Mouse (Mus musculus): ENCODE results near the gene Atad2b. TPM values are rescaled to one million over a fixed set of nuclear protein-coding genes. Genes with fewer than 3 reads are reported as not detected.
"Not testable (repeated sequence)": the region's sequence is repeated elsewhere in the genome, so short reads cannot be mapped to it uniquely, and the experiment has no call there.

Gene Atad2b
- polyA plus RNA-seq, 1 experiment from 2014 or later, result 20.4 TPM

DNA sequence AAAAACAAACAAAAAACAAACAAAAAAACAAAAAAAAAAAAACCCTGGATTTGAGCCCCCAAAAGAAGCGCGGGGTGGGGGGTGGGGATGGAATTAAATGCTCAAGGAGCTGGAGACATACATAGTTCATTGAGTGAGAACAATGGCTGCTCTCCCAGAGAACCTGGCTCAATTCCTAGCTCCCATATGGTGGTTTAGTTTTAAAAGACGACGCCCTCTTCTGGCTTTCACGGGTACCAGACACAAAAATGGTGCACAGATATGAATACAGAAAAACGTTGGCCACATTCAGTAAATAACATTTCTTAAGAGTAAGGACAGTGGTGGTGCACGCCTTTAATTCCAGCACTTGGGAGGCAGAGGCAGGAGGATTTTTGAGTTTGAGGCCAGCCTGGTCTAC lies 11.2 kb upstream of the Atad2b start:
- 80% methylated on average over 7 of the region's 7 CpGs for WGBS
- no peak overlapping the region for H3K4me3 ChIP-seq (ENCODE audit: low read depth, low read length)
- H3K36me3 ChIP-seq (ENCODE audit: control insufficient read depth, insufficient read depth, low read length), result no peaks in the 10 kb centered on the region
- H3K4me2 ChIP-seq (replicated peaks; ENCODE audit: low read depth, low read length), result no peak overlapping the region
- no peaks in the 10 kb centered on the region for H3K27me3 ChIP-seq (ENCODE audit: control insufficient read depth, insufficient read depth, low read length)
- H3K9me3 ChIP-seq (ENCODE audit: control insufficient read depth, low read depth, low read length), result no peaks in the 10 kb centered on the region
- H3K4me1 ChIP-seq (ENCODE audit: control insufficient read depth, insufficient read depth, low read length), result no peaks in the 10 kb centered on the region
- no peak overlapping the region for H3K9ac ChIP-seq (replicated peaks; ENCODE audit: low read depth, low read length)
- no peak for ATAC-seq (ENCODE audit: insufficient number of reproducible peaks, insufficient read depth, low FRiP score, low read depth)
- no peak overlapping the region for H3K27ac ChIP-seq (ENCODE audit: low read length)

GRCm38 (mm10) chr12:4906476-4906875 lies 10.7 kb upstream of the Atad2b start:
- Histone ChIP-seq H3K27me3 (ENCODE audit: control insufficient read depth, insufficient read depth, low read length) (no peaks in the 10 kb centered on the region), H3K36me3 (ENCODE audit: control insufficient read depth, insufficient read depth, low read length) (no peaks in the 10 kb centered on the region), H3K4me3 (ENCODE audit: low read depth, low read length) (peak overlapping the region; percentile 74), H3K9me3 (ENCODE audit: control insufficient read depth, low read depth, low read length) (no peaks in the 10 kb centered on the region), H3K27ac (ENCODE audit: low read length) (no peak overlapping the region), H3K4me2 (replicated peaks; ENCODE audit: low read depth, low read length) (peak overlapping the region; percentile 74), H3K9ac (replicated peaks; ENCODE audit: low read depth, low read length) (no peak overlapping the region), H3K4me1 (ENCODE audit: control insufficient read depth, insufficient read depth, low read length) (no peaks in the 10 kb centered on the region)
- WGBS, result 49% methylated on average over 7 of the region's 7 CpGs
- no peak for ATAC-seq (ENCODE audit: insufficient number of reproducible peaks, insufficient read depth, low FRiP score, low read depth)

GRCm38 (mm10) chr12:4906951-4907906 lies 9.9 kb upstream of the Atad2b start, which contains the start of gene Ubxn2a:
Gene Ubxn2a, minus strand, starts transcription at chr12:4907705.
- Histone ChIP-seq H3K4me3 (ENCODE audit: low read depth, low read length) (peak within 1 kb of the TSS; percentile 74), H3K36me3 (ENCODE audit: control insufficient read depth, insufficient read depth, low read length) (no peaks in the 10 kb centered on the region), H3K9me3 (ENCODE audit: control insufficient read depth, low read depth, low read length) (no peaks in the 10 kb centered on the region), H3K4me1 (ENCODE audit: control insufficient read depth, insufficient read depth, low read length) (no peaks in the 10 kb centered on the region), H3K9ac (replicated peaks; ENCODE audit: low read depth, low read length) (peak within 1 kb of the TSS; percentile 68), H3K27ac (ENCODE audit: low read length) (peak within 1 kb of the TSS; percentile 68), H3K27me3 (ENCODE audit: control insufficient read depth, insufficient read depth, low read length) (no peaks in the 10 kb centered on the region), H3K4me2 (replicated peaks; ENCODE audit: low read depth, low read length) (peak within 1 kb of the TSS; percentile 74)
- peak; percentile 93 for ATAC-seq (ENCODE audit: insufficient number of reproducible peaks, insufficient read depth, low FRiP score, low read depth)
- WGBS, result under 1% methylated on average over 120 of the region's 125 CpGs

DNA sequence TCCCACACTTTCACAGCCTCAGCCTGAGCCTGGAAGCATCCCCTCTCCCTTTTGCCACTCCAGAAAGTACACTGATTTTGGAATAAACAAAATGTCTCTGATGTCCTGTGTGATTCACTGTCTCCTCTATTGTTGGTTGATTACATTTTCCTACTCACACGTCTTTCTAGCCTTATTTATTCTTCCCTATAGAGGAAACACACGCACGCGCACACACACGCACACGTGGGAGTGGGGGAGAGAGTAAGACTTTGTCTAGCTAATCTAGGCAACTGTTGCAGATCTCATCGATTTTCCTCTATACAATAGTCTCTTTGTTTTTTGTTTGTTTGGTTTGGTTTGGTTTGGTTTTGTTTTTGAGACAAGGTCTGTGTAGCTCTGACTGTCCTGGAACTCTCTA lies 8.8 kb upstream of the Atad2b start:
- Histone ChIP-seq H3K36me3 (ENCODE audit: control insufficient read depth, insufficient read depth, low read length) (no peaks in the 10 kb centered on the region), H3K27ac (ENCODE audit: low read length) (no peak overlapping the region), H3K9ac (replicated peaks; ENCODE audit: low read depth, low read length) (no peak overlapping the region), H3K4me3 (ENCODE audit: low read depth, low read length) (no peak overlapping the region), H3K4me2 (replicated peaks; ENCODE audit: low read depth, low read length) (no peak overlapping the region), H3K27me3 (ENCODE audit: control insufficient read depth, insufficient read depth, low read length) (no peaks in the 10 kb centered on the region), H3K4me1 (ENCODE audit: control insufficient read depth, insufficient read depth, low read length) (no peaks in the 10 kb centered on the region), H3K9me3 (ENCODE audit: control insufficient read depth, low read depth, low read length) (no peaks in the 10 kb centered on the region)
- 90% methylated on average over 7 of the region's 7 CpGs for WGBS
- no peak for ATAC-seq (ENCODE audit: insufficient number of reproducible peaks, insufficient read depth, low FRiP score, low read depth)

GRCm38 (mm10) chr12:4910496-4910895 lies 6.7 kb upstream of the Atad2b start:
- H3K27me3 ChIP-seq (ENCODE audit: control insufficient read depth, insufficient read depth, low read length); H3K9ac ChIP-seq (replicated peaks; ENCODE audit: low read depth, low read length); ATAC-seq (ENCODE audit: insufficient number of reproducible peaks, insufficient read depth, low FRiP score, low read depth); H3K4me2 ChIP-seq (replicated peaks; ENCODE audit: low read depth, low read length); H3K36me3 ChIP-seq (ENCODE audit: control insufficient read depth, insufficient read depth, low read length); H3K27ac ChIP-seq (ENCODE audit: low read length); H3K4me3 ChIP-seq (ENCODE audit: low read depth, low read length); H3K9me3 ChIP-seq (ENCODE audit: control insufficient read depth, low read depth, low read length); H3K4me1 ChIP-seq (ENCODE audit: control insufficient read depth, insufficient read depth, low read length): not testable (repeated sequence)
- 67% methylated on average over 1 of the region's 1 CpGs for WGBS

DNA sequence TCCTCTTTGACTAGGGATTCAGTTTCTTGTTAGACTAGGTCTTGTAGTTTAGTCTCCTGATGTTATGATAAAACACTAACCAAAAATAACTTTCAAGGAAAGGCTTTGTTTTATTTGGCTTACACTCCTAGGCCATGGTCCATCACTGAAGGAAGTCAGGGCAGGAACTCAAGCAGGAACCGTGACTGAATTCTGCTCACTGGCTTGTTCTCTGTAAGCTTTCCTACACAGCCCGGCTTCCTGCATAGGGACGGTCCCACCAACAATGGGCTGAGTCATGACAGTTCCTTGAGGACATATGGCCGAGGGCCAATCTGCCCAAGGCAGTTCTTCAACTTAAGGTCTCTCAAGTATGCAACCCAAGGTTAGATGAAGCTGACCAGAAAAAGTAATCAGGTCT lies 5.4 kb upstream of the Atad2b start:
- WGBS, result 80% methylated on average over 4 of the region's 4 CpGs
- ATAC-seq (ENCODE audit: insufficient number of reproducible peaks, insufficient read depth, low FRiP score, low read depth), result no peak
- Histone ChIP-seq H3K9me3 (ENCODE audit: control insufficient read depth, low read depth, low read length) (no peaks in the 10 kb centered on the region), H3K27me3 (ENCODE audit: control insufficient read depth, insufficient read depth, low read length) (no peaks in the 10 kb centered on the region), H3K4me2 (replicated peaks; ENCODE audit: low read depth, low read length) (no peak overlapping the region), H3K36me3 (ENCODE audit: control insufficient read depth, insufficient read depth, low read length) (no peaks in the 10 kb centered on the region), H3K4me3 (ENCODE audit: low read depth, low read length) (no peak overlapping the region), H3K4me1 (ENCODE audit: control insufficient read depth, insufficient read depth, low read length) (no peaks in the 10 kb centered on the region), H3K9ac (replicated peaks; ENCODE audit: low read depth, low read length) (no peak overlapping the region), H3K27ac (ENCODE audit: low read length) (no peak overlapping the region)

- Histone ChIP-seq H3K9me3 (ENCODE audit: control insufficient read depth, low read depth, low read length) (no peaks in the 10 kb centered on the region), H3K9ac (replicated peaks; ENCODE audit: low read depth, low read length) (no peak overlapping the region), H3K27me3 (ENCODE audit: control insufficient read depth, insufficient read depth, low read length) (no peaks in the 10 kb centered on the region), H3K4me3 (ENCODE audit: low read depth, low read length) (no peak overlapping the region), H3K4me1 (ENCODE audit: control insufficient read depth, insufficient read depth, low read length) (peaks cover 3% of the 10 kb centered on the region; the same call in 1 of the 2 replicates), H3K36me3 (ENCODE audit: control insufficient read depth, insufficient read depth, low read length) (no peaks in the 10 kb centered on the region), H3K27ac (ENCODE audit: low read length) (no peak overlapping the region), H3K4me2 (replicated peaks; ENCODE audit: low read depth, low read length) (no peak overlapping the region)
- WGBS, result 46% methylated on average over 3 of the region's 3 CpGs
- no peak for ATAC-seq (ENCODE audit: insufficient number of reproducible peaks, insufficient read depth, low FRiP score, low read depth)
These were observed 2.7 kb upstream of the Atad2b start for GRCm38 (mm10) chr12:4914441-4914840.

DNA sequence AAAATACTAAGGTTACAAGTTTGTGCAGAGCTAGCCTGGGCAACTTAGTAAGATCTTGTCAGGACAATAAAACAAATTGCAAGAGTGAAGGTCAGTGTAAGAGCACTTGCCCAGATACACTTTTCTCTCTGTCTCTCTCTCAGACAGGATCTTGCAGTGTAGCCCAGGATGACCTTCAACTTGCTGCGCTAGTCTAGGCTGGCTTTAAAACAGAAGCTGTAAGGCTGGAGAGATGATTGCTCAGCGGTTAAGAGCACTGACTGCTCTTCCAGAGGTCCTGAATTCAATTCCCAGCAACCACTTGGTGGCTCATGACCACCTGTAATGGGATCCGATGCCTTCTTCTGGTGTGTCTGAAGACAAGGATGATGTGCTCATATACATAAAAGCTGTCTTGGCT lies 2.2 kb upstream of the Atad2b start:
- Histone ChIP-seq H3K36me3 (ENCODE audit: control insufficient read depth, insufficient read depth, low read length) (no peaks in the 10 kb centered on the region), H3K4me2 (replicated peaks; ENCODE audit: low read depth, low read length) (no peak overlapping the region), H3K4me3 (ENCODE audit: low read depth, low read length) (no peak overlapping the region), H3K9me3 (ENCODE audit: control insufficient read depth, low read depth, low read length) (no peaks in the 10 kb centered on the region), H3K27me3 (ENCODE audit: control insufficient read depth, insufficient read depth, low read length) (no peaks in the 10 kb centered on the region), H3K9ac (replicated peaks; ENCODE audit: low read depth, low read length) (no peak overlapping the region), H3K4me1 (ENCODE audit: control insufficient read depth, insufficient read depth, low read length) (peaks cover 5% of the 10 kb centered on the region; the same call in 1 of the 2 replicates), H3K27ac (ENCODE audit: low read length) (no peak overlapping the region)
- no peak for ATAC-seq (ENCODE audit: insufficient number of reproducible peaks, insufficient read depth, low FRiP score, low read depth)
- WGBS, result 78% methylated on average over 3 of the region's 3 CpGs

Measured in stomach, embryonic 14.5 days (tissue).